Mouse (Mus musculus): ENCODE data around the gene Klhl32. TPM values are rescaled to one million over a fixed set of nuclear protein-coding genes. Genes with fewer than 3 reads are reported as not detected.
"Not testable (repeated sequence)": the region's sequence is repeated elsewhere in the genome, so short reads cannot be mapped to it uniquely, and the experiment has no call there.

Gene Klhl32
- polyA plus RNA-seq (2014; fragmentation: Nextera tagmentation; extraction: Ambion mirVana): 4.2 and 5.5 TPM in 2 replicates

- ATAC-seq (ENCODE audit: insufficient number of reproducible peaks, insufficient read depth, low FRiP score, low read depth): peak; percentile 91
- under 1% methylated on average over 62 of the region's 63 CpGs for WGBS
- Histone ChIP-seq H3K36me3 (ENCODE audit: control insufficient read depth, insufficient read depth, low read length) (no peaks in the 10 kb centered on the region), H3K27ac (ENCODE audit: low read length) (peak within 1 kb of the TSS; percentile 71), H3K4me1 (ENCODE audit: control insufficient read depth, insufficient read depth, low read length) (no peaks in the 10 kb centered on the region), H3K9me3 (ENCODE audit: control insufficient read depth, low read depth, low read length) (no peaks in the 10 kb centered on the region), H3K4me3 (ENCODE audit: low read depth, low read length) (peak within 1 kb of the TSS; percentile 66), H3K9ac (replicated peaks; ENCODE audit: low read depth, low read length) (peak within 1 kb of the TSS; percentile 46; the same call in 1 of the 2 replicates), H3K27me3 (ENCODE audit: control insufficient read depth, insufficient read depth, low read length) (no peaks in the 10 kb centered on the region), H3K4me2 (replicated peaks; ENCODE audit: low read depth, low read length) (peak within 1 kb of the TSS; percentile 82)
Observed at GRCm38 (mm10) chr4:24850401-24851325, at the start of gene Klhl32. Gene Klhl32, minus strand, starts transcription at chr4:24851124.

GRCm38 (mm10) chr4:24899146-24899545 lies 48.2 kb upstream of the Klhl32 start:
- peak overlapping the region; percentile 71 for H3K4me2 ChIP-seq (replicated peaks; ENCODE audit: low read depth, low read length)
- peak overlapping the region; percentile 59 for H3K4me3 ChIP-seq (ENCODE audit: low read depth, low read length)
- H3K9ac ChIP-seq (replicated peaks; ENCODE audit: low read depth, low read length): 0 out of 2 replicates have a peak overlapping the region, but pooled peaks have one; percentile 52
- H3K27ac ChIP-seq (ENCODE audit: low read length): no peak overlapping the region
- ATAC-seq (ENCODE audit: insufficient number of reproducible peaks, insufficient read depth, low FRiP score, low read depth): no peak
- peaks cover 5% of the 10 kb centered on the region; the same call in 1 of the 2 replicates for H3K4me1 ChIP-seq (ENCODE audit: control insufficient read depth, insufficient read depth, low read length)
- no peaks in the 10 kb centered on the region for H3K27me3 ChIP-seq (ENCODE audit: control insufficient read depth, insufficient read depth, low read length)
- 43% methylated on average over 4 of the region's 4 CpGs for WGBS
- peaks cover 9% of the 10 kb centered on the region; the same call in 1 of the 2 replicates for H3K36me3 ChIP-seq (ENCODE audit: control insufficient read depth, insufficient read depth, low read length)
- no peaks in the 10 kb centered on the region for H3K9me3 ChIP-seq (ENCODE audit: control insufficient read depth, low read depth, low read length)

GRCm38 (mm10) chr4:24898636-24899035 lies 47.7 kb upstream of the Klhl32 start:
- 25% methylated on average over 8 of the region's 8 CpGs for WGBS
- H3K9ac ChIP-seq (replicated peaks; ENCODE audit: low read depth, low read length): peak overlapping the region; percentile 52
- peak overlapping the region; percentile 71 for H3K4me2 ChIP-seq (replicated peaks; ENCODE audit: low read depth, low read length)
- ATAC-seq (ENCODE audit: insufficient number of reproducible peaks, insufficient read depth, low FRiP score, low read depth): no peak
- no peaks in the 10 kb centered on the region for H3K9me3 ChIP-seq (ENCODE audit: control insufficient read depth, low read depth, low read length)
- H3K27me3 ChIP-seq (ENCODE audit: control insufficient read depth, insufficient read depth, low read length): no peaks in the 10 kb centered on the region
- peaks cover 9% of the 10 kb centered on the region; the same call in 1 of the 2 replicates for H3K36me3 ChIP-seq (ENCODE audit: control insufficient read depth, insufficient read depth, low read length)
- H3K27ac ChIP-seq (ENCODE audit: low read length): no peak overlapping the region
- H3K4me3 ChIP-seq (ENCODE audit: low read depth, low read length): peak overlapping the region; percentile 59
- H3K4me1 ChIP-seq (ENCODE audit: control insufficient read depth, insufficient read depth, low read length): peaks cover 5% of the 10 kb centered on the region; the same call in 1 of the 2 replicates

GRCm38 (mm10) chr4:24897851-24898515 lies 47.1 kb upstream of the Klhl32 start, which contains the start of gene Ndufaf4:
Gene Ndufaf4, plus strand, starts transcription at chr4:24898083.
- Histone ChIP-seq H3K9ac (replicated peaks; ENCODE audit: low read depth, low read length) (peak within 1 kb of the TSS; percentile 52), H3K4me3 (ENCODE audit: low read depth, low read length) (peak within 1 kb of the TSS; percentile 59), H3K4me1 (ENCODE audit: control insufficient read depth, insufficient read depth, low read length) (peaks cover 5% of the 10 kb centered on the region; the same call in 1 of the 2 replicates), H3K36me3 (ENCODE audit: control insufficient read depth, insufficient read depth, low read length) (peaks cover 8% of the 10 kb centered on the region; the same call in 1 of the 2 replicates), H3K9me3 (ENCODE audit: control insufficient read depth, low read depth, low read length) (no peaks in the 10 kb centered on the region), H3K27ac (ENCODE audit: low read length) (no peak within 1 kb of the TSS), H3K27me3 (ENCODE audit: control insufficient read depth, insufficient read depth, low read length) (no peaks in the 10 kb centered on the region), H3K4me2 (replicated peaks; ENCODE audit: low read depth, low read length) (peak within 1 kb of the TSS; percentile 71)
- ATAC-seq (ENCODE audit: insufficient number of reproducible peaks, insufficient read depth, low FRiP score, low read depth): peak; percentile 96
- under 1% methylated on average over 58 of the region's 58 CpGs for WGBS

GRCm38 (mm10) chr4:24897351-24897750 lies 46.4 kb upstream of the Klhl32 start:
- Histone ChIP-seq H3K4me3 (ENCODE audit: low read depth, low read length) (peak overlapping the region; percentile 59), H3K36me3 (ENCODE audit: control insufficient read depth, insufficient read depth, low read length) (peaks cover 7% of the 10 kb centered on the region; the same call in 1 of the 2 replicates), H3K4me2 (replicated peaks; ENCODE audit: low read depth, low read length) (peak overlapping the region; percentile 71), H3K9ac (replicated peaks; ENCODE audit: low read depth, low read length) (no peak overlapping the region; the same call in 1 of the 2 replicates), H3K9me3 (ENCODE audit: control insufficient read depth, low read depth, low read length) (no peaks in the 10 kb centered on the region), H3K4me1 (ENCODE audit: control insufficient read depth, insufficient read depth, low read length) (peaks cover 5% of the 10 kb centered on the region; the same call in 1 of the 2 replicates), H3K27me3 (ENCODE audit: control insufficient read depth, insufficient read depth, low read length) (no peaks in the 10 kb centered on the region), H3K27ac (ENCODE audit: low read length) (no peak overlapping the region)
- 0 out of 2 replicates have a peak, but pooled peaks have one; percentile 34 for ATAC-seq (ENCODE audit: insufficient number of reproducible peaks, insufficient read depth, low FRiP score, low read depth)
- 20% methylated on average over 7 of the region's 7 CpGs for WGBS

GRCm38 (mm10) chr4:24896829-24897228 lies 45.9 kb upstream of the Klhl32 start:
- ATAC-seq (ENCODE audit: insufficient number of reproducible peaks, insufficient read depth, low FRiP score, low read depth): no peak

GRCm38 (mm10) chr4:24894625-24895024 lies 43.7 kb upstream of the Klhl32 start:
- no peaks in the 10 kb centered on the region for H3K36me3 ChIP-seq (ENCODE audit: control insufficient read depth, insufficient read depth, low read length)
- no peak overlapping the region for H3K9ac ChIP-seq (replicated peaks; ENCODE audit: low read depth, low read length)
- no peaks in the 10 kb centered on the region for H3K27me3 ChIP-seq (ENCODE audit: control insufficient read depth, insufficient read depth, low read length)
- ATAC-seq (ENCODE audit: insufficient number of reproducible peaks, insufficient read depth, low FRiP score, low read depth): no peak
- H3K27ac ChIP-seq (ENCODE audit: low read length): no peak overlapping the region
- no peaks in the 10 kb centered on the region for H3K9me3 ChIP-seq (ENCODE audit: control insufficient read depth, low read depth, low read length)
- WGBS: 63% methylated on average over 4 of the region's 4 CpGs
- H3K4me3 ChIP-seq (ENCODE audit: low read depth, low read length): no peak overlapping the region
- peaks cover 5% of the 10 kb centered on the region; the same call in 1 of the 2 replicates for H3K4me1 ChIP-seq (ENCODE audit: control insufficient read depth, insufficient read depth, low read length)
- H3K4me2 ChIP-seq (replicated peaks; ENCODE audit: low read depth, low read length): no peak overlapping the region

More at GRCm38 (mm10) chr4:24896829-24897228, 45.9 kb upstream of the Klhl32 start:
- Histone ChIP-seq H3K4me1 (ENCODE audit: control insufficient read depth, insufficient read depth, low read length) (peaks cover 5% of the 10 kb centered on the region; the same call in 1 of the 2 replicates), H3K27ac (ENCODE audit: low read length) (no peak overlapping the region), H3K9me3 (ENCODE audit: control insufficient read depth, low read depth, low read length) (no peaks in the 10 kb centered on the region), H3K36me3 (ENCODE audit: control insufficient read depth, insufficient read depth, low read length) (peaks cover 7% of the 10 kb centered on the region; the same call in 1 of the 2 replicates), H3K27me3 (ENCODE audit: control insufficient read depth, insufficient read depth, low read length) (no peaks in the 10 kb centered on the region), H3K9ac (replicated peaks; ENCODE audit: low read depth, low read length) (no peak overlapping the region), H3K4me2 (replicated peaks; ENCODE audit: low read depth, low read length) (no peak overlapping the region), H3K4me3 (ENCODE audit: low read depth, low read length) (no peak overlapping the region)
- WGBS: 2% methylated on average over 1 of the region's 1 CpGs

- not testable (repeated sequence) for H3K4me2 ChIP-seq (replicated peaks; ENCODE audit: low read depth, low read length); H3K36me3 ChIP-seq (ENCODE audit: control insufficient read depth, insufficient read depth, low read length); ATAC-seq (ENCODE audit: insufficient number of reproducible peaks, insufficient read depth, low FRiP score, low read depth); H3K27me3 ChIP-seq (ENCODE audit: control insufficient read depth, insufficient read depth, low read length); H3K4me3 ChIP-seq (ENCODE audit: low read depth, low read length); H3K4me1 ChIP-seq (ENCODE audit: control insufficient read depth, insufficient read depth, low read length); H3K27ac ChIP-seq (ENCODE audit: low read length); H3K9me3 ChIP-seq (ENCODE audit: control insufficient read depth, low read depth, low read length); H3K9ac ChIP-seq (replicated peaks; ENCODE audit: low read depth, low read length)
- 70% methylated on average over 2 of the region's 2 CpGs for WGBS
Observed at GRCm38 (mm10) chr4:24892293-24892692, 41.4 kb upstream of the Klhl32 start.
